Mouse (Mus musculus): ENCODE data around the gene Mfsd14a.

DNA sequence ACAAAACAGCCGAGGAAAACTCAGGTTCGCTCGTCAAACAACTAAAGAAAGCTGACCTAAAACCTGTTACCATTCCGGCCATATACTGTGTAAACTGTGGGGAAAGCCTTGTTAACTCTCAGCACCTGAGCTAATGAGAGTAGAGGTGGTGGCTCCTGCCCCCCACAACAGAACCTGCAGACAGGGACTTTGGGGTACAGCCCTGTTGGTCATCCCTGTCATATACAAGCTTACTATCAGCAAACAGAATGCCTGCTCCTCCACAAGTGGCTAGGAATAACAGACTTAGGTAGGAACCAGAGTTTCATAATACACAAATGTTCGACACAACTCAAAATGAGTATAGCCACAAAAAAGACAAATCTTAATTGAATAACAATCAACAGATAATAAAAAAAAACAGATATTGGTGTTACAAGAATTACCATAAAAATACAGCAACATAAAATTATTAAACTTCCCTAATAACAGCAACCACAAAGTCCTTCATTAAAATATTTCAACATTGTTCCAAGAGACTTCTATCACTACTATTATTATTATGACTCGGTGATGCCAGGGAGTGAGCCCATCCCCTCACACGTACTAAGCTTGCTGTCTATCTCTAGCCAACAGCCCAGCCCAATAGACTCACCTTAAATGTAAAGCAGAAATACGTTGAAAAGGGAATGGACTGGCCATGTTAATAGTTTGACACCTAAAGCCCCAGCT is 32.6 kb upstream of the Mfsd14a start:
- TF ChIP-seq GATA1 (IDR thresholded peaks at IDR 0.05; ENCODE audit: borderline replicate concordance, low read length) (no peak), FLI1 (IDR thresholded peaks at IDR 0.05; ENCODE audit: low read length) (no peak)

Measured in megakaryocyte, embryonic 14.5 days (primary cell).